Mouse (Mus musculus) kidney, adult 2 months (tissue): Measurements from ENCODE around the gene Pex19. TPM values are rescaled to one million over a fixed set of nuclear protein-coding genes. Genes with fewer than 3 reads are reported as not detected.
A peak's percentile ranks its signal among the peaks of the same experiment; 100 is the strongest.

Experiments
- DNase-seq: peaks from one replicate; pipeline ENCODE4 v3.0.0; 2021
- H3K27ac ChIP-seq: fragments of 200-500 bp; 2 replicates; pipeline ENCODE4 v1.5.1; 2012; ENCODE audit warnings: low read depth, low read length, control low read depth, inconsistent platforms; ENCODE audit not compliant: insufficient read depth
- H3K27me3 ChIP-seq: fragments of 200-500 bp; replicated peaks from 2 replicates; pipeline ENCODE4 v1.6.1; 2012; ENCODE audit warnings: mild to moderate bottlenecking, moderate library complexity, low read length, inconsistent platforms; ENCODE audit not compliant: control insufficient read depth, insufficient read depth
- H3K36me3 ChIP-seq: fragments of 200-500 bp; 2 replicates; pipeline ENCODE4 v1.6.1; 2012; ENCODE audit warnings: mild to moderate bottlenecking, moderate library complexity, low read length, inconsistent platforms; ENCODE audit not compliant: control insufficient read depth, insufficient read depth
- H3K4me1 ChIP-seq: fragments of 200-500 bp; 2 replicates; pipeline ENCODE4 v1.6.1; 2011; ENCODE audit warnings: low read length; ENCODE audit not compliant: control insufficient read depth, insufficient read depth
- H3K4me3 ChIP-seq: fragments of 200-500 bp; 2 replicates; pipeline ENCODE4 v1.5.1; 2011; ENCODE audit warnings: mild to moderate bottlenecking, low read depth, low read length, control low read depth; ENCODE audit not compliant: insufficient read depth
- CTCF ChIP-seq: fragments of 200-500 bp; conservative IDR thresholded peaks from 2 replicates; pipeline ENCODE4 v1.5.1; 2011; ENCODE audit warnings: low read depth, mild to moderate bottlenecking, control low read depth, low read length, moderate library complexity, mixed read lengths; ENCODE audit not compliant: insufficient read depth, insufficient read length
- POLR2A ChIP-seq: fragments of 200-500 bp; IDR thresholded peaks from one replicate; pipeline ENCODE4 v1.6.1; 2011; ENCODE audit warnings: low read depth, low read length, control low read depth
- WGBS: fragments of 180-500 bp; shearing (Covaris S2); methylation state at CpG from one replicate; pipeline ENCODE4 v1.1.7; 2018; 5-methylcytosine and 5-hydroxymethylcytosine counted together
- polyA plus RNA-seq: library from polyadenylated mRNA; depleted of rRNA; stranded (reverse); fragments of >200 nt; gene quantifications from 2 replicates; pipeline ENCODE4 v1.2.3, GENCODE M21; 2012

The Pex19 gene
- polyA plus RNA-seq, 1 experiment, result 110 TPM

DNA sequence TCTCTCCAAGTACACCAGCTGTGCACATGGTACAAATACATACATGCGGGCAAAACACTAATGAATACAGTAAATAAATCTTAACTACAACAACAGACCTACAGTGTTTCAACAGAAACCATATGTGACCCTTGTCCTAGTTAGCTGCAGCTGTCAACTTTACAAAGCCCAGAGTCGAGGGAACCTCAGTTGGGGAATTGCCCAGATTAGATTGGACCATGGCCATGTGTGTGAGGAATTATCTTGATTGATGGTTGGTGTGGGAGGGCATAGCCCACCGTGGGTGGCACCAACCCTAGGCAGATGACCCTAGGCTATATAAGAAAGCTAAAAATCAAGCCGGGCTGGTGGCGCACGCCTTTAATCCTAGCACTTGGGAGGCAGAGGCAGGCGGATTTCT is 5.8 kb downstream of the Pex19 start:
- no peak for DNase-seq
- Histone ChIP-seq H3K36me3 (peaks cover 7% of the 10 kb centered on the region), H3K4me1 (peaks cover 4% of the 10 kb centered on the region; the same call in 1 of the 2 replicates), H3K27me3 (no peaks in the 10 kb centered on the region), H3K27ac (no peak overlapping the region), H3K4me3 (no peak overlapping the region)
- 84% methylated on average over 7 of the region's 7 CpGs for WGBS
- no peak for TF ChIP-seq CTCF
- no peak for TF ChIP-seq POLR2A

DNA sequence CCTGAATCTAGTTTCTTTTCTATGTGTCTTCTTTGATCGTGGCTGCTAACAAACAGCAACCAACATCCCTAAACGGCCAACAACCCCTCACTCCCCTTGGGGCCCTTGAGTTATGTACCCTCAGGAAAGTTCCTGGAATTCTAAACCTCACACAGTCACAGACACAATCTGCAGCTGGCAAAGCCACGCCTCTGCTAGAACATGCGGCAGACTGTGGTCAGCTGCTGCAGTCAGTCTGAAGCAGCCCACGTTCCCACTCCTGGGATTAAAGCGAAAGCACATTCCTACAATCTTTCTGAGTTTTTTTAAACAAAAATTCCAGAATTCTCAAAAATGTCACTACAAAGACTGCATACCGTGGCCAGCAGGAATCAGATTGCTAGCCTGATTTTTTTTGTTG is 7.0 kb downstream of the Pex19 start:
- Histone ChIP-seq H3K36me3 (peaks cover 7% of the 10 kb centered on the region), H3K4me3 (no peak overlapping the region), H3K27ac (no peak overlapping the region)

DNA sequence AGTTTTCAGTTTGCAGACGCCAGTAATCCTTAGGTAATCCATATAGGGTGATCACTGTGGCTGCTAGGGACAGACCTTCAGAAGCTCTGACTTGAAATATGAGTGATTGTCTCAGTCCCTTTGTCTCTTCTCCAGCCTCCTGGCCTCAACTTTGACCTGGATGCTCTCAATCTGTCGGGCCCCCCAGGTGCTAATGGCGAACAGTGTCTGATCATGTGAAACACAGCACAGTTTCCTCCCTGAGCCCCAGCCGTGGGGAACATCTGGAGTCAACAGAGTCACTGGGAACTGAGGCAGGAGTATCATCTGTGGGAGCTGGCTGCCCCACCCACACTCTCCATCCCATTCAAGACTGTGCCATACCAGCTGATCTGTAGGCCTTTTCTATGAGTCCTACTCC is 7.5 kb downstream of the Pex19 start:
- Histone ChIP-seq H3K36me3 (peaks cover 5% of the 10 kb centered on the region; the same call in 1 of the 2 replicates), H3K27me3 (no peaks in the 10 kb centered on the region), H3K4me3 (no peak overlapping the region), H3K27ac (no peak overlapping the region), H3K4me1 (no peaks in the 10 kb centered on the region)
- WGBS, result 68% methylated on average over 4 of the region's 4 CpGs
- no peak for DNase-seq
- TF ChIP-seq CTCF (no peak), POLR2A (no peak)

More for the DNA sequence above, 7.0 kb downstream of the Pex19 start:
- no peak for DNase-seq
- no peaks in the 10 kb centered on the region for H3K27me3 ChIP-seq
- no peak for TF ChIP-seq CTCF
- TF ChIP-seq POLR2A, result no peak
- no peaks in the 10 kb centered on the region for H3K4me1 ChIP-seq
- WGBS, result 63% methylated on average over 7 of the region's 7 CpGs

- WGBS, result 66% methylated on average over 2 of the region's 2 CpGs
These were observed 13.6 kb downstream of the Pex19 start for GRCm38 (mm10) chr1:172140160-172140559.

DNA sequence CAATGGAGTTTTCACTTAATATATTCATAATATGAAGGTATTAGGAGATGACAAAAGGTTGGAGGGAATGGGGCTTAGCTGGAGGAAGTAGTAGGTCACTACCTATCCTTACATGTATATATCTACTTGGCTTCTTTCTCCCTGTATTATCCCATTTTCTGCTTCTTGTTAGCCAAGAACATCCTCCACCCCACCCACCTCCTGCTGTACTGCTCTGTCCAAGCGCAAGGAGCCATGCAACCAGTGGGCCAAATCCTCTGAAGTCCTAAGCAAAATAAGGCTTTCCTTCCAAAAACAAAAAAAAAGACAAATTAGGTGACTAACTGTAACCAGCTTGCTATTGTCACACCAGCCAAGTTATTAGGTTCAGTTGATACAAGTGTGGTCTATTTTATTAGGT is 14.3 kb downstream of the Pex19 start:
- Histone ChIP-seq H3K27me3 (no peaks in the 10 kb centered on the region), H3K36me3 (no peaks in the 10 kb centered on the region), H3K4me3 (no peak overlapping the region), H3K27ac (no peak overlapping the region), H3K4me1 (no peaks in the 10 kb centered on the region; the same call in 1 of the 2 replicates)
- 100% methylated on average over 1 of the region's 1 CpGs for WGBS
- DNase-seq, result peak; percentile 32
- TF ChIP-seq POLR2A, result no peak
- TF ChIP-seq CTCF, result no peak

More at GRCm38 (mm10) chr1:172140160-172140559, 13.6 kb downstream of the Pex19 start:
- no peak overlapping the region for H3K4me3 ChIP-seq
- DNase-seq, result no peak
- no peaks in the 10 kb centered on the region; the same call in 1 of the 2 replicates for H3K4me1 ChIP-seq
- no peaks in the 10 kb centered on the region for H3K27me3 ChIP-seq
- TF ChIP-seq POLR2A (no peak), CTCF (no peak)
- H3K36me3 ChIP-seq, result no peaks in the 10 kb centered on the region
- H3K27ac ChIP-seq, result no peak overlapping the region

- WGBS, result 53% methylated on average over 3 of the region's 3 CpGs
- Histone ChIP-seq H3K27me3 (no peaks in the 10 kb centered on the region), H3K36me3 (no peaks in the 10 kb centered on the region), H3K4me1 (no peaks in the 10 kb centered on the region; the same call in 1 of the 2 replicates), H3K4me3 (no peak overlapping the region), H3K27ac (no peak overlapping the region)
- TF ChIP-seq CTCF (no peak), POLR2A (no peak)
- DNase-seq, result peak; percentile 63
These were observed 15.0 kb downstream of the Pex19 start for GRCm38 (mm10) chr1:172141529-172141928.

- Histone ChIP-seq H3K27me3 (no peaks in the 10 kb centered on the region), H3K4me3 (no peak overlapping the region), H3K36me3 (no peaks in the 10 kb centered on the region), H3K4me1 (no peaks in the 10 kb centered on the region; the same call in 1 of the 2 replicates), H3K27ac (no peak overlapping the region)
- 0% methylated on average over 1 of the region's 1 CpGs for WGBS
- DNase-seq, result peak; percentile 84
- TF ChIP-seq CTCF (peak; percentile 36; the same call in 1 of the 2 replicates), POLR2A (no peak)
These were observed 17.0 kb downstream of the Pex19 start for GRCm38 (mm10) chr1:172143570-172143969.

GRCm38 (mm10) chr1:172147835-172148278 is 21.3 kb downstream of the Pex19 start, which contains the start of gene Dcaf8:
Dcaf8 (plus strand) TSS chr1:172148084.
- peak; percentile 99 for DNase-seq
- H3K4me3 ChIP-seq, result peak within 1 kb of the TSS; percentile 98
- WGBS, result 0% methylated on average over 41 of the region's 42 CpGs
- peaks cover 8% of the 10 kb centered on the region for H3K36me3 ChIP-seq
- TF ChIP-seq CTCF (no peak), POLR2A (peak; percentile 80)
- H3K27me3 ChIP-seq, result no peaks in the 10 kb centered on the region
- peaks cover 8% of the 10 kb centered on the region; the same call in 1 of the 2 replicates for H3K4me1 ChIP-seq
- H3K27ac ChIP-seq, result peak within 1 kb of the TSS; percentile 100
